In the genomic region with DNA sequence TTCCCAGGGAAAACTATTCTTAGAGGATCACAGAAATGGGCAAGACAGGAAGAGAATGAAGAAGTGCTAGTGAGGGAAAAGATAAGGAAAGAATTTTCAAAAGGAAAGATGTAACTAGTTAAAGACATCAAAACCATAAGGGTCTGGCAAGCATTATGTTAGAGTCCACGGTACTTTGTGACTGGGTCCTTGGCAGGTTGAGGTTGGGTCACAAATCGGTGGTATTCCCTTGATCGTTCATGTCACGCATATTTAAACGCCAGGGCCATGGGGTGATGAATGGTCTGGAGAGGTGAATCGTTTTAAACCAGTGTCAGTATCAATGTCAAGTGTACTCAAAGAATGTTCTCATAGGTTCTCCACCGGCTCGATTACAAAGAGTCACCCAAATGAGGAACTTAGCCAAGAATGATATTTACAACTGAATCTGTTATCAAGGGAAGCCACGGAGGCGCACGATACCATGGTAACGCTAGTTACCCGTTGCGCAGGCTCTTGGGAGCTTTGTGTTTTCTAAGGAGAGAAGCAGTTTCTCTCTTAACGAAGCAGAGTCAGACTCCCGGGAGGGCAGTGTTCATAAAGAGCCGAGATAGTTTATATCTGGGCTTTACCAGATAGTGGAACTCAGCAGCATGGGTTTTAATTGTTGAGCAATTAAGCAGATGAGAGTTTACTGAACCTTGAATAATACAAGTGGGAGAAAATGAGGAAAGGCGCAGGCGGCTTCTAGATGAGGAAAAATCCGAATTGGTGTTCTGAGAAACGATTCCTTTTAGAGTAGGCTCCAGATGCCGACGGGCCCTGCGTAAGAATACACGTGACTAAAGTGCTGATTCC, we compare ENCODE assay signal across 9 mouse cellular contexts.
DNase-seq lines count a peak whose midpoint lies in the region; ATAC-seq and TF ChIP-seq lines count a peak whose summit lies in the region.
"Had no signal": no experiment of that assay in that cellular context is flagged by ENCODE, and none has a peak within 500 bp of the region (broad histone marks: within the 10 kb centered on the region; RNA-seq: fewer than 3 reads in every experiment).

No protein-coding gene starts in this region.

- ATAC-seq in lung, postnatal 0 days = no peak
- no peak for ATAC-seq in heart, embryonic 11.5 days (replicated peaks; ENCODE audit: insufficient number of reproducible peaks, low FRiP score, low TSS enrichment)
- ATAC-seq in stomach, postnatal 0 days (ENCODE audit: low FRiP score, low TSS enrichment) = no peak

- no peaks in the 10 kb centered on the region for H3K4me1 ChIP-seq in lung, postnatal 0 days (ENCODE audit: insufficient read depth, low read depth, low read length)
- H3K4me1 ChIP-seq in lung, adult 2 months (ENCODE audit: control insufficient read depth, insufficient read depth, low read length) = no peaks in the 10 kb centered on the region
- no peaks in the 10 kb centered on the region for H3K4me1 ChIP-seq in heart, embryonic 11.5 days (ENCODE audit: control insufficient read depth, insufficient read depth, low read length)
- H3K4me1 ChIP-seq in stomach, postnatal 0 days (replicated peaks; ENCODE audit: control insufficient read depth, insufficient read depth) = no peaks in the 10 kb centered on the region
- H3K4me1 ChIP-seq: megakaryocyte, embryonic 14.5 days had no signal

- 51% methylated on average over 25 of the region's 25 CpGs for WGBS in lung, postnatal 0 days
- 56% methylated on average over 25 of the region's 25 CpGs for WGBS in lung, adult 2 months
- WGBS in heart, embryonic 11.5 days (ENCODE audit: insufficient replicate concordance) = 73% methylated on average over 25 of the region's 25 CpGs
- 66% methylated on average over 25 of the region's 25 CpGs for WGBS in stomach, postnatal 0 days

- DNase-seq in lung, postnatal 0 days (ENCODE audit: low spot score) = peak; percentile 10
- no peak for DNase-seq in lung, adult 2 months
- DNase-seq in frontal cortex, postnatal 14 days (ENCODE audit: low spot score in 2 of 2) = peak; percentile 40 to 43
- peak; percentile 53 to 56 for DNase-seq in left cerebral cortex, postnatal 36 days (ENCODE audit: low spot score in 2 of 2)
- DNase-seq in right cerebral cortex, postnatal 25 days = peak; percentile 62
- DNase-seq in adrenal gland, adult (ENCODE audit: inconsistent age in 2 of 2, low spot score in 1 of 2) = no peak
- DNase-seq in stomach, postnatal 0 days (ENCODE audit: low spot score) = no peak

- H3K4me3 ChIP-seq in lung, postnatal 0 days (ENCODE audit: low read depth, low read length) = no peak overlapping the region
- no peak overlapping the region for H3K4me3 ChIP-seq in lung, adult 2 months (replicated peaks; ENCODE audit: extremely low read depth, low read depth, low read length)
- no peak overlapping the region for H3K4me3 ChIP-seq in heart, embryonic 11.5 days (ENCODE audit: low read depth, low read length)
- H3K4me3 ChIP-seq in stomach, postnatal 0 days (ENCODE audit: low read depth, low read length) = no peak overlapping the region
- H3K4me3 ChIP-seq: megakaryocyte, embryonic 14.5 days had no signal

- intact Hi-C loops in left cerebral cortex, postnatal 36 days (cut with DNase I) = loop anchor here (5.0 kb wide), 1 partner anchor 126 kb away; the partner anchor contains the start of gene Cdc42ep3

- H3K9me3 ChIP-seq in lung, postnatal 0 days (ENCODE audit: low read length) = no peaks in the 10 kb centered on the region
- H3K9me3 ChIP-seq in heart, embryonic 11.5 days (replicated peaks; ENCODE audit: control insufficient read depth, low read length) = no peaks in the 10 kb centered on the region
- no peaks in the 10 kb centered on the region for H3K9me3 ChIP-seq in stomach, postnatal 0 days (ENCODE audit: control insufficient read depth, low read length)

- TF ChIP-seq EP300 in lung, postnatal 0 days (IDR thresholded peaks at IDR 0.05) = no peak
- TF ChIP-seq EP300 in stomach, postnatal 0 days (optimal IDR thresholded peaks at IDR 0.05) = no peak

- TF ChIP-seq CTCF in lung, postnatal 0 days (IDR thresholded peaks at IDR 0.05) = no peak
- TF ChIP-seq CTCF in lung, adult 2 months (IDR thresholded peaks at IDR 0.05; ENCODE audit: insufficient read depth, low read length) = no peak
- no peak for TF ChIP-seq CTCF in stomach, postnatal 0 days (IDR thresholded peaks at IDR 0.05; ENCODE audit: low read depth)

- H3K27ac ChIP-seq in lung, postnatal 0 days (ENCODE audit: low read length) = no peak overlapping the region
- no peak overlapping the region for H3K27ac ChIP-seq in heart, embryonic 11.5 days (ENCODE audit: low read depth, low read length)
- H3K27ac ChIP-seq in stomach, postnatal 0 days (replicated peaks) = no peak overlapping the region

- no peaks in the 10 kb centered on the region for H3K27me3 ChIP-seq in lung, postnatal 0 days (replicated peaks; ENCODE audit: insufficient read depth, low read length)
- H3K27me3 ChIP-seq in heart, embryonic 11.5 days (ENCODE audit: control insufficient read depth, insufficient read depth, low read length) = no peaks in the 10 kb centered on the region
- H3K27me3 ChIP-seq in stomach, postnatal 0 days (ENCODE audit: control insufficient read depth, insufficient read depth, low read length) = no peaks in the 10 kb centered on the region
- H3K27me3 ChIP-seq: megakaryocyte, embryonic 14.5 days had no signal

- no peaks in the 10 kb centered on the region for H3K36me3 ChIP-seq in lung, postnatal 0 days (ENCODE audit: insufficient read depth, low read length)
- H3K36me3 ChIP-seq in heart, embryonic 11.5 days (ENCODE audit: control insufficient read depth, insufficient read depth, low read length) = no peaks in the 10 kb centered on the region
- H3K36me3 ChIP-seq in stomach, postnatal 0 days (ENCODE audit: control insufficient read depth, insufficient read depth, low read length) = no peaks in the 10 kb centered on the region

- TF ChIP-seq POLR2A in lung, adult 2 months (IDR thresholded peaks at IDR 0.05; ENCODE audit: borderline replicate concordance, extremely low read depth, low read depth, low read length) = no peak

- no peak overlapping the region for H3K9ac ChIP-seq in lung, postnatal 0 days (replicated peaks; ENCODE audit: low read depth)
- H3K9ac ChIP-seq in heart, embryonic 11.5 days (ENCODE audit: low read depth, low read length) = no peak overlapping the region
- H3K9ac ChIP-seq in stomach, postnatal 0 days (ENCODE audit: low read length) = no peak overlapping the region

- H3K4me2 ChIP-seq in lung, postnatal 0 days (replicated peaks; ENCODE audit: low read depth, low read length) = peak overlapping the region; percentile 19; the same call in 1 of the 2 replicates
- no peak overlapping the region for H3K4me2 ChIP-seq in heart, embryonic 11.5 days
- H3K4me2 ChIP-seq in stomach, postnatal 0 days (replicated peaks; ENCODE audit: low read depth) = no peak overlapping the region

Comparison
In these comparisons a context has a peak if more than half of its experiments do, and no peak if none do; other contexts are left out.
1. DNase-seq: peak in lung, postnatal 0 days (single experiment), frontal cortex, postnatal 14 days (2 of 2), left cerebral cortex, postnatal 36 days (2 of 2) and right cerebral cortex, postnatal 25 days (single experiment); none in lung, adult 2 months (single experiment), adrenal gland, adult (0 of 2) and stomach, postnatal 0 days (single experiment).